Mouse (Mus musculus) CH12.LX (cell line): ENCODE measurements around the gene Flnc.
A peak's percentile ranks its signal among the peaks of the same experiment; 100 is the strongest.
"Not testable (repeated sequence)": the region's sequence is repeated elsewhere in the genome, so short reads cannot be mapped to it uniquely, and the experiment has no call there.

Experiments used
- CTCF ChIP-seq, 2 experiments: IDR thresholded peaks in 1 of 2; conservative IDR thresholded peaks in 1 of 2; 2 replicates each; pipeline ENCODE4 v1.5.1; 2011 to 2012; ENCODE audit warnings: low read depth in 2 of 2, low read length in 2 of 2, improper control_type of control experiment in 1 of 2, inconsistent platforms in 1 of 2, mild to moderate bottlenecking in 1 of 2, moderate library complexity in 1 of 2
- E2F4 ChIP-seq: IDR thresholded peaks from 2 replicates; pipeline ENCODE4 v1.6.1; 2011; ENCODE audit warnings: low read depth, low read length, improper control_type of control experiment; ENCODE audit not compliant: insufficient replicate concordance
- EP300 ChIP-seq: IDR thresholded peaks from 2 replicates; pipeline ENCODE4 v1.6.1; 2011; ENCODE audit warnings: low read length, improper control_type of control experiment
- GABPA ChIP-seq: IDR thresholded peaks from 2 replicates; pipeline ENCODE4 v1.6.1; 2012; ENCODE audit warnings: low read depth, low read length, improper control_type of control experiment, inconsistent platforms; ENCODE audit not compliant: insufficient replicate concordance
- JUND ChIP-seq: conservative IDR thresholded peaks from 2 replicates; pipeline ENCODE4 v1.6.1; 2011; ENCODE audit warnings: low read depth, low read length, improper control_type of control experiment
- MAFK ChIP-seq: IDR thresholded peaks from 2 replicates; pipeline ENCODE4 v1.6.1; 2011; ENCODE audit warnings: low read length, improper control_type of control experiment; ENCODE audit not compliant: insufficient replicate concordance
- NRF1 ChIP-seq: IDR thresholded peaks from 2 replicates; pipeline ENCODE4 v1.6.1; 2014; ENCODE audit warnings: low read depth, mild to moderate bottlenecking, inconsistent platforms, low read length, improper control_type of control experiment, moderate library complexity
- POLR2A ChIP-seq: IDR thresholded peaks from 2 replicates; pipeline ENCODE4 v1.6.1; 2011; ENCODE audit warnings: low read depth, mild to moderate bottlenecking, improper control_type of control experiment, low read length
- POLR2AphosphoS2 ChIP-seq: IDR thresholded peaks from 2 replicates; pipeline ENCODE4 v1.6.1; 2011; ENCODE audit warnings: low read depth, low read length, improper control_type of control experiment
- TBP ChIP-seq: conservative IDR thresholded peaks from 2 replicates; pipeline ENCODE4 v1.6.1; 2011; ENCODE audit warnings: low read depth, low read length, improper control_type of control experiment
- USF1 ChIP-seq: IDR thresholded peaks from 2 replicates; pipeline ENCODE4 v1.6.1; 2014; ENCODE audit warnings: low read depth, mild to moderate bottlenecking, inconsistent platforms, low read length, improper control_type of control experiment
- USF2 ChIP-seq: conservative IDR thresholded peaks from 2 replicates; pipeline ENCODE4 v1.6.1; 2011; ENCODE audit warnings: low read depth, low read length, improper control_type of control experiment
- ZC3H11A ChIP-seq: IDR thresholded peaks from 2 replicates; pipeline ENCODE4 v1.6.1; 2012; ENCODE audit warnings: low read depth, mild to moderate bottlenecking, inconsistent platforms, low read length, improper control_type of control experiment
- ZMIZ1 ChIP-seq: IDR thresholded peaks from 2 replicates; pipeline ENCODE4 v1.6.1; 2012; ENCODE audit warnings: low read depth, mild to moderate bottlenecking, inconsistent platforms, low read length, improper control_type of control experiment

GRCm38 (mm10) chr6:29391241-29391640, 41.8 kb upstream of the Flnc start:
- TF ChIP-seq CTCF (conservative IDR thresholded peaks at IDR 0.05 in 1 of 2, IDR thresholded peaks at IDR 0.05 in 1 of 2; ENCODE audit: low read depth in 2 of 2, low read length in 2 of 2) (0 out of 4 replicates have a peak, but pooled peaks of 1 of the 2 experiments have one; percentile 4), TBP (peak; percentile 73; the same call in 1 of the 2 replicates)
- TF ChIP-seq E2F4, POLR2AphosphoS2, ZMIZ1, EP300, GABPA, JUND, NRF1, MAFK, POLR2A, USF1, ZC3H11A, USF2: not testable (repeated sequence)
